Mouse (Mus musculus): ENCODE data around the gene Ugt1a7c.
"Not testable (repeated sequence)": the region's sequence is repeated elsewhere in the genome, so short reads cannot be mapped to it uniquely, and the experiment has no call there.

DNA sequence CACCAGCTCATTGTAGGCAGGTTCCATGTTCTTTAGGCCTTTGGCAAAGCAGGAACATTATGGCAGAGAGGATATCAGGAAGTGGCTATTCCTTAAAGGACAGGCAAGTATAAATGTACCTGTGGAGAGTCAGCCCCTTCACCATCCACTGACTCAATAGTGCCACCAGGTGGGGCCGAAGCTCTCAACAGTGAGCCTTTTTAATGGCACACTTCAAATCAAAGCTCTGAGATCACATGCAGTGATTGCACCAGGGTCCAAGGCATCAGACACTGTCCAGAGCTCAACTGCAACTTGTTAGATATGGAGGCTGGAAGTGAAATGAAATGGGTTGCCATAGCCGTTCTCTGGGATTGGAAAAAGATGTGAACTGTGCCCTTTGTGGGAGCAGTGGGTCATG lies 50.4 kb downstream of the Ugt1a7c start:
- not testable (repeated sequence) for TF ChIP-seq POLR2A (IDR thresholded peaks at IDR 0.05; ENCODE audit: borderline replicate concordance, low read depth, low read length); CTCF (IDR thresholded peaks at IDR 0.05; ENCODE audit: low read depth, low read length)

Data from bone marrow macrophage, adult 2 months (primary cell).